Mouse (Mus musculus) hindbrain, embryonic 10.5 days (tissue): Measurements from ENCODE around the gene Cracr2a. TPM values are rescaled to one million over a fixed set of nuclear protein-coding genes. Genes with fewer than 3 reads are reported as not detected.
"Not testable (repeated sequence)": the region's sequence is repeated elsewhere in the genome, so short reads cannot be mapped to it uniquely, and the experiment has no call there.

Experiments used
- DNase-seq: peaks from one replicate; pipeline ENCODE4 v3.0.0-alpha.2; 2017; ENCODE audit warnings: low spot score
- H3K27ac ChIP-seq: fragments of 300-500 bp; sonication (generic); 2 replicates; pipeline ENCODE4 v1.5.1; 2016; ENCODE audit warnings: mild to moderate bottlenecking, moderate library complexity
- H3K27me3 ChIP-seq: fragments of 300-500 bp; sonication (generic); 2 replicates; pipeline ENCODE4 v1.6.1; 2016; ENCODE audit warnings: mild to moderate bottlenecking; ENCODE audit not compliant: poor library complexity, insufficient read depth, severe bottlenecking
- H3K36me3 ChIP-seq: fragments of 300-500 bp; sonication (generic); 2 replicates; pipeline ENCODE4 v1.6.1; 2016; ENCODE audit warnings: mild to moderate bottlenecking, moderate library complexity
- H3K4me1 ChIP-seq: fragments of 300-500 bp; sonication (generic); replicated peaks from 2 replicates; pipeline ENCODE4 v1.6.1; 2016; ENCODE audit warnings: mild to moderate bottlenecking
- H3K4me3 ChIP-seq: fragments of 300-500 bp; sonication (generic); 2 replicates; pipeline ENCODE4 v1.5.1; 2016; ENCODE audit warnings: mild to moderate bottlenecking, moderate library complexity
- H3K9me3 ChIP-seq: fragments of 300-500 bp; sonication (generic); 2 replicates; pipeline ENCODE4 v1.6.1; 2016; ENCODE audit warnings: mild to moderate bottlenecking, moderate library complexity
- WGBS: fragments of 180-500 bp; shearing (Covaris S2); methylation state at CpG from one replicate; pipeline ENCODE4 v1.1.7; 2016; 5-methylcytosine and 5-hydroxymethylcytosine counted together
- polyA plus RNA-seq: library from polyadenylated mRNA; unstranded; fragments of >200 nt; fragmentation: Nextera tagmentation; extraction: Ambion mirVana; gene quantifications from 2 replicates; pipeline ENCODE4 v1.2.1, GENCODE M21; 2016

Cracr2a gene
- polyA plus RNA-seq: 1.0 and 1.1 TPM in 2 replicates

DNA sequence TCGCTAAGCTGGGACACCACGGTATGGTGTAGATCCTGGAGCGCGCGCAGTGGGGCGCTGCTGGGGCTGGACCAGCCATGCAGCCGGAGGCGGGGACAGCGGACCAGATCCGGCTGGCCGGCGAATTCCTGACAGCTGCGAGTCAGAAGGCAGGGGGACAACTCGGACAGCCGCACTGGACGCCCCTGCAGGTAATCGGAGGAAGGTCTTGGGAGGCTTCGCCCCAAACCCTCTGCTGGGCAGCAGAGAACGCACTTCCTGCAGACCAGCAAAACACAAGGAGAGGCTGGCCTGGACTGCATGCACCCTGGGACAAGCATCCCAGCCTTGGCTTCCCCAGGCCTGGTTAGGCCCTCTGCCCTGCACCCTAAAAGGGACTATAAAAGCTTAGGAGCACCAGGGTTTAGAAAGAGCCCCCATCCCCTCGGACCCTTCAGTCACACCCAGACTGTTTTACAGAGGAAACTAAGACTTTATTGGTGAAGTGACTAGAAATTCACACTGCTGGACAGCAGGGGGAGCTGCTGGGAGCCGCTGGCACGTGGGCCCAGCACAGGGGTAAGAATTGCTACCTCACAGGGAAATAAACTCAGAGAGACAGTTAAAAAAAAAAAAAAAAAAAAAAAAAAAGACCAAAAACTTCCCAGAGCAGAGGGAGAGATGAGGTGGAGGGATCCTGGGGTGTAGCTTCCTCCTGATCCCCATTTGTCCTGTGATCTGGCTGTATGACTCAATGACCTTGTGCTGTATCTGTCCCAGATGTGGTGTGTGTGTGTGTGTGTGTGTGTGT, at the start of gene Cracr2a:
Cracr2a (plus strand) TSS at position 108 of the 790 bp plus-strand sequence.
- H3K9me3 ChIP-seq: no peaks in the 10 kb centered on the region
- no peaks in the 10 kb centered on the region for H3K36me3 ChIP-seq
- H3K4me3 ChIP-seq: peak within 1 kb of the TSS; percentile 59
- H3K27me3 ChIP-seq: peaks cover 8% of the 10 kb centered on the region; the same call in 1 of the 2 replicates
- under 1% methylated on average over 22 of the region's 22 CpGs for WGBS
- peaks cover 15% of the 10 kb centered on the region for H3K4me1 ChIP-seq
- peak; percentile 85 for DNase-seq
- H3K27ac ChIP-seq: peak within 1 kb of the TSS; percentile 86

DNA sequence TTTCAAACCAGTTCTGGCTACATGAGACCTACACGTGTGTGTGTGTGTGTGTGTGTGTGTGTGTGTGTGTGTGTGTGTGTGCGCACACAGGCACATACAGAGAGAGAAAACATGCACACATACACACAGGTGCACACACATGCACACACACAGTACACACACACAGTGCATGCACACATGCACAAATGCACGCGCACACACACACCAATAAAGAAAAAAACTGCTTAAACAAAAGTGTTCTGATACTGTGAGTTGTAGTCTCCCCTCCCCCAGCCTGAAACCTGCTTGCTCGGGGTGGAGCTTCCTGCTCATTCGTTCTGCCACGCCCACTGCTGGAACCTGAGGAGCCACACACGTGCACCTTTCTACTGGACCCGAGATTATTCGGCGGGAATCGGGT, 47.4 kb upstream of the Cracr2a start:
- not testable (repeated sequence) for H3K36me3 ChIP-seq, H3K4me1 ChIP-seq, H3K9me3 ChIP-seq, H3K4me3 ChIP-seq, H3K27ac ChIP-seq, DNase-seq, H3K27me3 ChIP-seq
- 77% methylated on average over 7 of the region's 12 CpGs for WGBS

DNA sequence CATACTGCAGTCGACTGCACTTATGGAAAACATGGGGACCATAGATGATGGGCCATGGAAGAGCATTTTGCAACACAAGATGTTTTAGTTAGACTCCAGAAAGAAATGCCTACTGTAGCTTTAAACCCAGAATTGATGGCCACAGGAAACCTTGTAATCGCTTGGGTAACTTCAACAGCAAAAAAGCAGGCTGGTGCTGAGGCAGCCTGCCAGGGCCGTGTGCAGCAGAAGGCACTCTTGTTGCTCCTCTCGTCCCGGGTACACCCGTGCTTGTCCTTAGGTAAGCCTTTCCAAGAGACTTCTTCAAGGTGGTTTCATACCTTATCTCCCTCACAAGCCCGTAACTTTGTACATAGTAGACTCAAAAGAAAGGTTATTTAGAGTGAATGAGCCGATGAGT, 40.0 kb upstream of the Cracr2a start:
- Histone ChIP-seq H3K4me1 (no peaks in the 10 kb centered on the region), H3K9me3 (no peaks in the 10 kb centered on the region), H3K36me3 (no peaks in the 10 kb centered on the region), H3K4me3 (no peak overlapping the region), H3K27me3 (no peaks in the 10 kb centered on the region), H3K27ac (no peak overlapping the region)
- no peak for DNase-seq
- 73% methylated on average over 8 of the region's 8 CpGs for WGBS

DNA sequence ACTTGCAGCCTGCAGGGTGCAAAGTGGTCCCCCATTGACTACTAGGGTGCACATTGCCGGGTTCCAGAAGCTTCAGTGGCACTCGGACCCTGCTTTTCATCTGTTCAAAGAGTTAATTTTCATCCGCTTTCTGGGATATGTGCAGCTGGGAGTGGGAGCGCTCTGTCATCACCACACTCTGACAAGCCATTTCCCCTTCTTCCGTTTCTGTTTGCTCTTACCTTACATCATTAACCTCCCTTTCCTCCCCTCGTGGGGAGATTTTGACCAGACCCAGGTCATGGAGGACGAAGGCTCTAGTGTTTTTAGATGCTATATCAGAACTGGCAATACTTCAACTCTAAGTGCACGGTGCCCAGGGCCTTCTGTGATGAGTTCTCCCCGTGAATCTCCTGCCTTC, 38.8 kb upstream of the Cracr2a start:
- DNase-seq: no peak
- Histone ChIP-seq H3K9me3 (no peaks in the 10 kb centered on the region), H3K27ac (no peak overlapping the region), H3K4me1 (no peaks in the 10 kb centered on the region), H3K36me3 (no peaks in the 10 kb centered on the region), H3K4me3 (no peak overlapping the region), H3K27me3 (no peaks in the 10 kb centered on the region)
- WGBS: 78% methylated on average over 9 of the region's 9 CpGs

DNA sequence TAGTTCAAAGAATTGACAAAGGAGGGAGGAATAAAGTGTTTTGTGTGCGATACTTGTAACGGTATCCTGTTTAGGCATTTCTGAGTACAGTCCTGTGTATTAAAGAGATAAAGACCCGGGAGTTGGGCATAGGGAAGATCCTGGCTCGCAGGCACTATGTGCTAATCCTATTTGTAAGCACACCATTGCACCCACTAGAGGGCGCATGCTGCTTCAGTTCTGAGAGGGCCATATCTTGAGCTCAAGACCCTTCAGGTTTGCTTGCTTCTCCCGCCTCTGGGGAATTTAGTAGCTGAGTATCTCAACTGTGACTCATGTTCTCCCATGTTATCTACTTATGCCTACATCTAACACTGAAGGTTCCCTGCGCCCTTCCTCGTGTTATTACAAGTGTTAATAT, 36.7 kb upstream of the Cracr2a start:
- no peaks in the 10 kb centered on the region for H3K9me3 ChIP-seq
- H3K27ac ChIP-seq: no peak overlapping the region
- WGBS: 36% methylated on average over 8 of the region's 8 CpGs
- H3K4me1 ChIP-seq: no peaks in the 10 kb centered on the region
- peak; percentile 70 for DNase-seq
- no peaks in the 10 kb centered on the region for H3K27me3 ChIP-seq
- no peak overlapping the region for H3K4me3 ChIP-seq
- H3K36me3 ChIP-seq: no peaks in the 10 kb centered on the region

DNA sequence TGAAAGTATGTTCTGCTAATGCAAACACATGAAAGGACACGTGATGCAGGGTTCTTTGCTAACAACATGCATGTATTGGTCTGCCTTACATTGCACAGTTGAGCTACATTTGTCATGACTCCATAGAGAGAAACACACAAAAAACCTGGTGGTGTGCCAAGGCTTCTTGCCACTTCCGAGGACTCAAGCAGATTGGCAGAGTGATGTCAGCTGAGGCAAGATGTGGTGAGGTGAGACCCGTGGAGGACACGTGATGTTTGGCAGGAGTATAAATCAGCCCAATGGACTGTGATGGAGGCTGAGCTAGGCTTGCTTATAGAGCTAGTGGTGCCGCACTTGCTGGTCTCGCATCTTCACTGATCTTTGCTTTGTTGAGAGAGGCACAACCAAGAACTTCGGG, 32.5 kb upstream of the Cracr2a start:
- 87% methylated on average over 7 of the region's 7 CpGs for WGBS
- no peaks in the 10 kb centered on the region for H3K27me3 ChIP-seq
- no peaks in the 10 kb centered on the region for H3K4me1 ChIP-seq
- H3K36me3 ChIP-seq: no peaks in the 10 kb centered on the region
- no peaks in the 10 kb centered on the region for H3K9me3 ChIP-seq
- no peak overlapping the region for H3K27ac ChIP-seq
- no peak for DNase-seq
- H3K4me3 ChIP-seq: no peak overlapping the region

DNA sequence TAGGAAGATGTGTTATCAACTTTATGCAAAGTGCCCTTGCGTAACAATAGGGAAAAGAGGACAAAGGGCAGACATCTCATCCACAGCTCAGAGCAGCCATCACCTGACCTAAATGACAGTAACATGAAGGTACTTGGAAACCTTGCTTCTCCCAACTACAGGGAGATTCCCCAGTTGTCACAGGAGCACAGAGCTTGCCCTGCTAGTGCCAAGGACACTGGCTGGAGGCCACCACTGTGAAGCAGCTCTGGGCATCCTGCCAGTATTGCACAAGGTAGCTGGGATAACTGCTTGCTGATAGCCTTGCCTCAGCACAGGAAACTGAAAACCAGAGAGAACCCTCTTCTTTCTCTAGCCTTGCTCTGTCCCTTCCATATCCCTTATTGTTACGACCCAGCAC, 31.7 kb upstream of the Cracr2a start:
- 87% methylated on average over 2 of the region's 2 CpGs for WGBS

DNA sequence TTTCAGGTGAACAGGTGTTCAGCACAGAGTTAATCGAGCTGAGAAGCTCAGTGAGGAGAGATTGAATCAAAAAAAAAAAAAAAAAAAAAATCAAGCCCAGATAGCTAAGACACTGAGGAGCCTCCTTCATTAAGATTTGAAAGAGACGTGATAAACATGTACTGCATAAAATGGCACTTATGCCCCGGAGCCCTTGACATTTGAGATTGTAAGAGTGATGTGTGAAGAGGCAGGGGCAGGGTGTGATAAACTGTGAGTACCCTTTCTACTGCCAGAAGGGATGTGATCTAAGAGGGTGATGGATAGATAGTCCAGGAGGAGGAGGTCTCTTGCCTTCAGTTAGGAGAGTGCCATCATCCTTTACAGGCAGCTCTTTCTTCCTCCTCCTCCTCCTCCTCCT, 30.9 kb upstream of the Cracr2a start:
- no peak overlapping the region for H3K4me3 ChIP-seq
- no peak overlapping the region for H3K27ac ChIP-seq
- H3K4me1 ChIP-seq: no peaks in the 10 kb centered on the region
- 80% methylated on average over 3 of the region's 3 CpGs for WGBS
- no peaks in the 10 kb centered on the region for H3K27me3 ChIP-seq
- no peak for DNase-seq
- H3K9me3 ChIP-seq: no peaks in the 10 kb centered on the region
- no peaks in the 10 kb centered on the region for H3K36me3 ChIP-seq

More for the DNA sequence above, 31.7 kb upstream of the Cracr2a start:
- H3K4me1 ChIP-seq: no peaks in the 10 kb centered on the region
- H3K4me3 ChIP-seq: no peak overlapping the region
- H3K27ac ChIP-seq: no peak overlapping the region
- no peaks in the 10 kb centered on the region for H3K9me3 ChIP-seq
- no peaks in the 10 kb centered on the region for H3K36me3 ChIP-seq
- no peaks in the 10 kb centered on the region for H3K27me3 ChIP-seq
- DNase-seq: no peak

DNA sequence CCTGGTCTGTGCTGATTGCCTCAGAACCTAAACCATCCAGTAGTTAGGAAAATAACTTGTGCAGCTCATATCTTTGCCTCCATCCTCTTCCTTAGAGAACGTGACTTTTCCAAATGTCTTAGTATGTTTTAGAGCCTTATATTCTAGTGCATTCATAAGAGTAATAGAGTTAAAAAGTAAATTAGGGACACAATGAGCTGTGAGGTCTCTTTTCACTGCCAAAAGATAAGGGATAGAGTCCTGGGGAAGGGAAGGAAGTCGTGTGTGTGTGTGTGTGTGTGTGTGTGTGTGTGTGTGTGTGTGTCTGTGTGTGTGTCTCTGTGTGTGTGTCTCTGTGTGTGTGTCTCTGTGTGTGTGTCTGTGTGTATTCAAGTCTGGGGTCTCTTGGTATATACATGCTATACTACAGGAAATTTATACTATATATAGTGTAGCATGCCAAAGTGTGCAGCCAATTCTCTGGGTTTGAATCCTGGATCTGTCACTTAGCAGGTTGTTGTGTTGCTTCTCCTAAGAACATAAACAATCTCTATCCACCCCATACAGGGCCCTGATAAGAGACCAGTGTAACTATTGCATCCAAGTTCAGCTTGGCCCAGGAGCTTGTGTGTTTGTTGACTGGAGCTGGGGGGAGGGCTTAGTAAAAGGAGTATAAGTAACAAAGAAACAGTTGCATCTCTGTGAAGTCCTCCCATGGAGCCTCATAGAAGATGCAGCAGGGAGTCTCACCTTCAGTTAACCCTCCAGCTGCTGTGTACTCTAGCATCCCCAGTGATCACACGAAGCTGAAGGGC, 29.5 kb upstream of the Cracr2a start:
- Histone ChIP-seq H3K4me3 (no peak overlapping the region), H3K9me3 (no peaks in the 10 kb centered on the region), H3K27ac (no peak overlapping the region), H3K27me3 (no peaks in the 10 kb centered on the region), H3K36me3 (no peaks in the 10 kb centered on the region), H3K4me1 (no peaks in the 10 kb centered on the region)
- 41% methylated on average over 3 of the region's 3 CpGs for WGBS
- no peak for DNase-seq

DNA sequence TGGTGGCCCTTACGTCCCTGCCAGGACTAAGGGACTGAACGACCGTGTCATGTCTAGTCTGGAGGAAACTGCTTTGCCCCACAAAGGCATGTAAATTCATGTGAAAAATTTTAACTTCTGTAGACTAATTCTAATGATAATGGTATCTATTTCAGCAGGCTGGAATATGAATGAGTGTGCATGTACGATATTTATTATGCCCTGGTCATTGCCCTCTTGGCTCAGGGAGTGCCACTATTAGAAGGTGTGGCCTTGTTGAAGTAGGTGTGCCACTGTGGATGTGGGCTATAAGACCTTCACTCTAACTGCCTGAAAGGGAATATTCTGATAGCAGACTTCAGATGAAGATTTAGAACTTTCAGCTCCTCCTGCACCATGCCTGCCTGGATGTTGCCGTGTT, 28.8 kb upstream of the Cracr2a start:
- H3K4me1 ChIP-seq: no peaks in the 10 kb centered on the region
- no peak overlapping the region for H3K27ac ChIP-seq
- no peaks in the 10 kb centered on the region for H3K27me3 ChIP-seq
- no peaks in the 10 kb centered on the region for H3K36me3 ChIP-seq
- no peak overlapping the region for H3K4me3 ChIP-seq
- H3K9me3 ChIP-seq: no peaks in the 10 kb centered on the region
- WGBS: 91% methylated on average over 5 of the region's 5 CpGs
- no peak for DNase-seq

DNA sequence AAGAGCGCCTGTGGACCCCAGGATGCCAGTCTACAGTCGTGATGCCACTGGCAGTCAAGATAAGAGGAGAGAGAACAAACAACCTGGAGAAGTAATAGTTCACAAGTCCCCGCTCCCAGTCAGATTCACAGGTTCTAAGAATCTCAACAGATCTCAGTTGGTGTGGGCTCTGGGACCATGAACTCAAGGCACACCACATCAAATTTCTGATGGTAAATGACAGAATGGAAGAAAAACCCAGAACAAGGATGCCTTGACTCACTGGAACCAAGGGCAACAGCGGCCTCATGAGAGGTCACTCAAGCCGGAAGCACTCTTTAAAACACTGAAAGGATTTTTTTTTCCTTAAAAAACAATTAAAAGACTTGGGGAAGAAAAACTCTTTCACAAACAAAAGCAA, 27.4 kb upstream of the Cracr2a start:
- H3K27ac ChIP-seq: no peak overlapping the region
- no peaks in the 10 kb centered on the region for H3K9me3 ChIP-seq
- no peak overlapping the region for H3K4me3 ChIP-seq
- no peaks in the 10 kb centered on the region for H3K4me1 ChIP-seq
- no peaks in the 10 kb centered on the region for H3K27me3 ChIP-seq
- no peak for DNase-seq
- WGBS: 79% methylated on average over 5 of the region's 5 CpGs
- H3K36me3 ChIP-seq: no peaks in the 10 kb centered on the region

DNA sequence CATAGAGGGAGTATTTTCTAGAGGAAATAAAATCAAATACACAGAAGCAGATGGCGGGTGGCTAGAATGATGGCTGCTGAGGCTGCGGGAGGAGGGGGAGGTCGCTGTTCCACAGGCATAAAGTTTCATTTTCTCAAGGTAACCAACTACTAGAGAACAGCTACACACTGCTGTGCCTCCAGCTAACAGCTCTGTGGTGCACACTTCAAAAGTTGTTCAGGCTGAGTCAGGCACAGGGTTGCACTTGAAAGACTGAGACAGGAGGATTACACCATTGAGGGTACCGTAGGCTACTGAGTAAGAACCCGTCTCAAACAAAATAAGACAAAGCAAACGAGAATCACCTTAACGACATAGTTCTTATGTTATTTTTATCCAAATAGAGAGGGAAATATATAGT, 24.1 kb upstream of the Cracr2a start:
- 0 out of 2 replicates have a peak, but pooled peaks cover under 1% of the 10 kb centered on the region for H3K4me1 ChIP-seq
- DNase-seq: no peak
- H3K27ac ChIP-seq: no peak overlapping the region
- H3K9me3 ChIP-seq: no peaks in the 10 kb centered on the region
- H3K4me3 ChIP-seq: no peak overlapping the region
- WGBS: 84% methylated on average over 7 of the region's 7 CpGs
- H3K27me3 ChIP-seq: peaks cover 13% of the 10 kb centered on the region; the same call in 1 of the 2 replicates
- H3K36me3 ChIP-seq: no peaks in the 10 kb centered on the region

DNA sequence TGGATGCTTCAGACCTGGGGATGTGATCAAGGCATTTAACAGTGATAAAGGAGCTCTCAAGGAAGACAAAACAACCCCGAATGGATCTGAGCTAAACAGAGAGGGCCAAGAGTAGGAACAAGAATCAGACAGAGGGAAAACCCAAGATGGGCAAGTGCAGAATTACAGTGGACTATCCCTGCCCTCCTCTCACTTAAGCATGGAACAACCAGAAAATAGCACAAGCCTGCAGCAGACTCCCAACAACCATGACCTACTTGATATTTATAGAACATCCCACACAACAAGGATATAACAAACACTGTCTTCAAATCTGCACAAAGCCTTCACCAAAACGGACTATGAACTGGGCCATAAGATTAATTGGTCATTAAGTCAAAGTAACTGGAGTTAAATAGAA, 23.0 kb upstream of the Cracr2a start:
- Histone ChIP-seq H3K4me3 (no peak overlapping the region), H3K36me3 (no peaks in the 10 kb centered on the region), H3K9me3 (no peaks in the 10 kb centered on the region), H3K4me1 (0 out of 2 replicates have a peak, but pooled peaks cover 6% of the 10 kb centered on the region), H3K27me3 (peaks cover 23% of the 10 kb centered on the region), H3K27ac (no peak overlapping the region)
- DNase-seq: no peak
- 77% methylated on average over 2 of the region's 2 CpGs for WGBS
